12 mouse cellular contexts compared by ENCODE assay signal in genomic region chr4:33581766-33582525, GRCm38 (mm10).
DNase-seq lines count a peak whose midpoint lies in the region; ATAC-seq lines count a peak whose summit lies in the region.
"Had no signal": no experiment of that assay in that cellular context is flagged by ENCODE, and none has a peak within 500 bp of the region (broad histone marks: within the 10 kb centered on the region; RNA-seq: fewer than 3 reads in every experiment).

No protein-coding gene starts in this region.

- ATAC-seq in CD4-positive, CD25-positive, alpha-beta regulatory T cell, adult 4 months = no peak
- ATAC-seq in granulocyte monocyte progenitor cell, adult 5-6 weeks (replicated peaks; ENCODE audit: poor library complexity, severe bottlenecking) = peak; percentile 96
- ATAC-seq in megakaryocyte, adult 5-6 weeks (ENCODE audit: poor library complexity, severe bottlenecking) = peak; percentile 57
- no peak for ATAC-seq in cerebellum, adult (ENCODE audit: insufficient number of reproducible peaks, low FRiP score, low TSS enrichment)
- ATAC-seq: forebrain, embryonic 16.5 days; hindbrain, embryonic 16.5 days had no signal

- DNase-seq in CD4-positive, CD25-positive, alpha-beta regulatory T cell, adult 2 months (ENCODE audit: low read depth, low spot score) = peak; percentile 11
- DNase-seq in kidney, adult 9 months = peak; percentile 15
- DNase-seq in kidney, postnatal 10 days = no peak
- DNase-seq in retina, embryonic 14.5 days (ENCODE audit: low spot score) = no peak
- DNase-seq: cerebellum, adult 2 months; embryo, embryonic 11 days had no signal

Comparison
In these comparisons a context has a peak if more than half of its experiments do, and no peak if none do; other contexts are left out.
1. DNase-seq: peak in CD4-positive, CD25-positive, alpha-beta regulatory T cell, adult 2 months (single experiment) and kidney, adult 9 months (single experiment); none in kidney, postnatal 10 days (single experiment) and retina, embryonic 14.5 days (single experiment).
2. ATAC-seq: peak in granulocyte monocyte progenitor cell, adult 5-6 weeks (single experiment) and megakaryocyte, adult 5-6 weeks (single experiment); none in CD4-positive, CD25-positive, alpha-beta regulatory T cell, adult 4 months (single experiment) and cerebellum, adult (single experiment).